Mouse (Mus musculus): ENCODE results near the gene Tmem132a.

GRCm38 (mm10) chr19:10847311-10848087 is 22.2 kb downstream of the Tmem132a start:
- TF ChIP-seq CTCF (IDR thresholded peaks at IDR 0.05): no peak
- TF ChIP-seq EP300 (IDR thresholded peaks at IDR 0.05; ENCODE audit: insufficient read depth, low read depth, low read length): no peak
- TF ChIP-seq POLR2A (IDR thresholded peaks at IDR 0.05; ENCODE audit: insufficient read depth, low read depth, low read length): no peak
